Mouse (Mus musculus) midbrain, embryonic 11.5 days (tissue): ENCODE measurements around the gene Nutf2-ps1. TPM values are rescaled to one million over a fixed set of nuclear protein-coding genes. Genes with fewer than 3 reads are reported as not detected.
A peak's percentile ranks its signal among the peaks of the same experiment; 100 is the strongest.
"Not testable (repeated sequence)": the region's sequence is repeated elsewhere in the genome, so short reads cannot be mapped to it uniquely, and the experiment has no call there.

Source experiments
- ATAC-seq: fragments of 200-750 bp; cut with Nextera tagmentation; 2 replicates; pipeline ENCODE4 v1.8.0; 2017; ENCODE audit warnings: moderate TSS enrichment, moderate library complexity; ENCODE audit not compliant: low FRiP score
- DNase-seq: peaks from one replicate; pipeline ENCODE4 v3.0.0; 2015; ENCODE audit warnings: low spot score; ENCODE audit errors: missing footprints
- H3K27ac ChIP-seq: fragments of 300-500 bp; sonication (generic); 2 replicates; pipeline ENCODE4 v1.5.1; 2014; ENCODE audit warnings: low read depth, low read length
- H3K27me3 ChIP-seq: fragments of 300-500 bp; sonication (generic); 2 replicates; pipeline ENCODE4 v1.6.1; 2014; ENCODE audit warnings: mild to moderate bottlenecking, low read length, moderate library complexity, mixed read lengths; ENCODE audit not compliant: control insufficient read depth, insufficient read depth
- H3K36me3 ChIP-seq: fragments of 300-500 bp; sonication (generic); 2 replicates; pipeline ENCODE4 v1.6.1; 2014; ENCODE audit warnings: mild to moderate bottlenecking, low read length, moderate library complexity, mixed read lengths; ENCODE audit not compliant: control insufficient read depth, insufficient read depth
- H3K4me1 ChIP-seq: fragments of 300-500 bp; sonication (generic); 2 replicates; pipeline ENCODE4 v1.6.1; 2014; ENCODE audit warnings: low read length; ENCODE audit not compliant: control insufficient read depth, insufficient read depth
- H3K4me2 ChIP-seq: fragments of 300-500 bp; sonication (generic); 2 replicates; pipeline ENCODE4 v1.6.1; 2014; ENCODE audit warnings: mild to moderate bottlenecking, moderate library complexity
- H3K4me3 ChIP-seq: fragments of 300-500 bp; sonication (generic); 2 replicates; pipeline ENCODE4 v1.5.1; 2014; ENCODE audit warnings: low read depth, low read length
- H3K9ac ChIP-seq: fragments of 300-500 bp; sonication (generic); 2 replicates; pipeline ENCODE4 v1.6.1; 2014; ENCODE audit warnings: low read length
- H3K9me3 ChIP-seq: fragments of 300-500 bp; sonication (generic); 2 replicates; pipeline ENCODE4 v1.6.1; 2016; ENCODE audit warnings: low read length; ENCODE audit not compliant: control insufficient read depth
- WGBS: fragments of 180-500 bp; shearing (Covaris S2); extraction: QIAGEN DNeasy Blood & Tissue Kit; methylation state at CpG from one replicate; pipeline ENCODE4 v1.1.7; 2014; 5-methylcytosine and 5-hydroxymethylcytosine counted together
- polyA plus RNA-seq: library from polyadenylated mRNA; unstranded; fragments of >200 nt; fragmentation: Nextera tagmentation; extraction: Ambion mirVana; gene quantifications from 2 replicates; pipeline ENCODE4 v1.2.1, GENCODE M21; 2014

The Nutf2-ps1 gene
- polyA plus RNA-seq, 1 experiment from 2014 or later = 516 TPM

DNA sequence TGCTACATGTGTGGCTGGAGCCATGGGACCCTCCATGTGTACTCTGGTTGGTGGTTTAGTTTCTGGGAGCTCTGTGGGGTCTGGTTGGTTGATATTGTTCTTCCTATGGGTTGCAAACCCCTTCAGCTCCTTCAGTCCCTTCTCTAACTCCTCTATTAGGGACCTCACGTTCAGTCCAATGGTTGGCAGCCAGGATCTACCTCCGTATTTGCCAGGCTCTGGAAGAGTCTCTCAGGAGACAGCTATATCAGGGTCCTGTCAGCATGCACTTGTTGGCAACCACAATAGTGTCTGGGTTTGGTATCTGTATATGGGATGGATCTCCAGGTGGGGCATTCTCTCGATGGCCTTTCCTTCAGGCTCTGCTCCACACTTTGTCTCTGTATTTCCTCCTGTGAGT lies 1.2 kb downstream of the Nutf2-ps1 start:
- not testable (repeated sequence) for H3K36me3 ChIP-seq, H3K27me3 ChIP-seq, H3K27ac ChIP-seq, ATAC-seq, H3K4me3 ChIP-seq, H3K9me3 ChIP-seq, H3K4me1 ChIP-seq, H3K4me2 ChIP-seq, H3K9ac ChIP-seq
- peak; percentile 53 for DNase-seq
- WGBS = 77% methylated on average over 3 of the region's 3 CpGs

DNA sequence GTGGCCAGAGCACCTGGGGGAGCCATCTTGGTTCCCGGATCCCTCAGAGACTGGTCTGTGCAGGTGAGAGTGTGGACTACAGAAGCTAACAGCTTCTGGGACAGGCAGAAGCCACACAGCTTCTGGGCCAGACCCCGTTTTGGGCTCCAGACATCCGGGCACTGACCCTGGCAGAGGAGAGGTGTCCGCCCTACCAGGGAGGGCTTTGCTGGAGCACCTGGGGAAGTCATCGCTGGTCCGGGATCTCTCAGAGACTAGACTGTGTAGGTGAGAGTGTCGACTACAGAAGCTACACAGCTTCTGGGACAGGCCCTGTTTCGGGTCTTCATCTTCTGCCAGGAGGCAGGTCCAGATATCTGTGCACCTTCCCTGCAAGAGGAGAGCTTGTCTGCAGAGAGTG lies 8.6 kb downstream of the Nutf2-ps1 start:
- not testable (repeated sequence) for H3K9ac ChIP-seq, H3K4me2 ChIP-seq, H3K36me3 ChIP-seq, H3K27ac ChIP-seq, H3K4me1 ChIP-seq, H3K27me3 ChIP-seq, H3K4me3 ChIP-seq, ATAC-seq, H3K9me3 ChIP-seq
- WGBS = 92% methylated on average over 8 of the region's 8 CpGs
- peak; percentile 12 for DNase-seq

- Histone ChIP-seq H3K36me3 (no peaks in the 10 kb centered on the region), H3K4me3 (no peak overlapping the region), H3K27me3 (no peaks in the 10 kb centered on the region), H3K9ac (no peak overlapping the region), H3K4me2 (no peak overlapping the region), H3K9me3 (no peaks in the 10 kb centered on the region), H3K4me1 (peaks cover 4% of the 10 kb centered on the region; the same call in 1 of the 2 replicates), H3K27ac (no peak overlapping the region)
- ATAC-seq (peak; percentile 75), DNase-seq (peak; percentile 95)
- WGBS = 15% methylated on average over 8 of the region's 8 CpGs
Measured at GRCm38 (mm10) chr19:53578597-53579252, 10.1 kb downstream of the Nutf2-ps1 start.

DNA sequence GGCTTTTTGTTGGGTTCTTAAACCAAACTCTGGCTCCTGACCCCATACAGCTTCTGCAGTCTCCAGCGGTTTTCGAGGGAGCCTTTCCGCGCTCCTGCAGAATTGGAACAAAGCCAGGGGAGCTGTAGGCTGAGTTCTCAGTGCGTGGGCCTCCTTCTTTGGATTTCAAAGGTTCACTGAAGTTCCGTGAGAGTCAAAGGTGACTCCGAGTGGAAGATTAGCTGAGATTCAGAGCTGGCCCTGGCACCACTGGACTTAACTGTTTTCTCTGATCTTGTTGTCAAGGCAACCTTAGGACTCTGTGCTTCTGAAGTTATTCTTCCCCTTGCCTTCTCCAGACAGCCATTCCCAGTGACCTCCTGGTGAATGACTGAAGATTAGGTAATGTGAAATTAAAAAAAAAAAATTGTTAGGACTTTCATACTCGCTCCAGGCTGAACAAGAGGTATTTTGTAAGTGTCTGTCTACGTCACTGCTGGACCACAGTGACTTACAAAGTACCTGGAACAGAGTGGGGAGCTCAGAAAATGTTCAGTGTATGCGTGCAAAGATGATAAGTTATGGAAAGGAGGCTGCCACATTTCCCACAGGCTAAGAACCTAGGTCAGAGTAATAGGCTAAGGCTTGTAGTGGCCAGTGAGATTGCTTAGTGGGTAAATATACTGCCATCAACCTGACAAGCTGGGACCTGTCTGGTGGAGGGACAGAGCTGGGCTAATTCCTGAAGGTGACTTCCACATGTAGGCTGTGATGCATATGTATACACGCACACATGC lies 11.7 kb downstream of the Nutf2-ps1 start:
- ATAC-seq = no peak
- peaks cover 4% of the 10 kb centered on the region; the same call in 1 of the 2 replicates for H3K4me1 ChIP-seq
- no peaks in the 10 kb centered on the region for H3K36me3 ChIP-seq
- no peak overlapping the region for H3K4me2 ChIP-seq
- H3K9me3 ChIP-seq = no peaks in the 10 kb centered on the region
- H3K4me3 ChIP-seq = no peak overlapping the region
- no peak overlapping the region for H3K27ac ChIP-seq
- no peaks in the 10 kb centered on the region for H3K27me3 ChIP-seq
- H3K9ac ChIP-seq = no peak overlapping the region
- peak; percentile 84 for DNase-seq
- WGBS = 38% methylated on average over 11 of the region's 11 CpGs

DNA sequence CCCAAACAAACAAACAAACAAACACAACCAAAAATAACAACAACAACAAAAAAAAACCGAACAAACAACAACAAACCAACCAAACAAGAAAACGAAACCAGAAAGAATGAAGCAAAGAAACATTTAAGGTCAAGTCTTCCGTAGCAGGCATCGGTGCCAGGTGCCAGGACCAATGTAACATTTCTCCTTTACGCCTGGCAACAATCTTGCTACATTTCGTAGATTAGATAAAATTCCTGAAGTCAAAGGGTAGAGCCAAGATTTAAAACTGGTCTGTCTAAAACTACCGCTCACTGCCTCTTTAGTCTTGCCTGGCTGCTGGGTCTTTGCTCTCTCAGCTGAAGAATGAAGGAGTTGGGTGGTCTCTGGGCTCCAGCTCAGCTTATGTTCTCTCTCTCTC lies 12.8 kb downstream of the Nutf2-ps1 start:
- no peak overlapping the region for H3K27ac ChIP-seq
- no peak for ATAC-seq

GRCm38 (mm10) chr19:53575296-53576010 lies 13.4 kb downstream of the Nutf2-ps1 start:
- 79% methylated on average over 4 of the region's 4 CpGs for WGBS
- Histone ChIP-seq H3K27me3 (no peaks in the 10 kb centered on the region), H3K27ac (no peak overlapping the region), H3K4me2 (no peak overlapping the region), H3K4me3 (no peak overlapping the region), H3K4me1 (peaks cover 4% of the 10 kb centered on the region; the same call in 1 of the 2 replicates), H3K9me3 (no peaks in the 10 kb centered on the region), H3K36me3 (no peaks in the 10 kb centered on the region), H3K9ac (no peak overlapping the region)
- DNase-seq = peak; percentile 53
- no peak for ATAC-seq

More for the DNA sequence above, 12.8 kb downstream of the Nutf2-ps1 start:
- H3K4me1 ChIP-seq = peaks cover 4% of the 10 kb centered on the region; the same call in 1 of the 2 replicates
- no peaks in the 10 kb centered on the region for H3K9me3 ChIP-seq
- DNase-seq = peak; percentile 60
- no peak overlapping the region for H3K9ac ChIP-seq
- H3K27me3 ChIP-seq = no peaks in the 10 kb centered on the region
- H3K4me3 ChIP-seq = no peak overlapping the region
- H3K4me2 ChIP-seq = no peak overlapping the region
- H3K36me3 ChIP-seq = no peaks in the 10 kb centered on the region
- 89% methylated on average over 7 of the region's 7 CpGs for WGBS

DNA sequence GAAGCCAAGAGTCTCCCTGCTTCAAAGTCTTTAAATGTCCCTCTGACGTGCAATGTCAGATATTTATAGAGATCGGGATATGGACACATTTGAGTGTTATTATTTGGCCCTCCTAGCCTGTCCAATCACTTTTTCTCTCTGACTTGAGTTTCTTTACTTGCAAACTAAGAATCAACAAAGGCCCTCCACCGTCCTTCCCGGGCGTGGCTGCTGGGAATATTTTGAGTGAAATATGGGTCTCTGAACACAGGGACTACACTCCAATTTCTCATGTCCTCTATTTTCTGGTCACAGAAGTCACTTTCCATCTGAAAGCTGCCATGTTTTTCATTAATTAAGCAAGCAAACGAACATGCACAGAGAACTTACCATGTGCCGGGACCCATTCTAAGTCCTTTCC lies 14.3 kb downstream of the Nutf2-ps1 start:
- no peak overlapping the region for H3K9ac ChIP-seq
- H3K4me1 ChIP-seq = peaks cover 4% of the 10 kb centered on the region; the same call in 1 of the 2 replicates
- H3K9me3 ChIP-seq = no peaks in the 10 kb centered on the region
- no peaks in the 10 kb centered on the region for H3K36me3 ChIP-seq
- H3K4me3 ChIP-seq = no peak overlapping the region
- 88% methylated on average over 7 of the region's 7 CpGs for WGBS
- DNase-seq (no peak), ATAC-seq (no peak)
- H3K27ac ChIP-seq = no peak overlapping the region
- no peaks in the 10 kb centered on the region for H3K27me3 ChIP-seq
- no peak overlapping the region for H3K4me2 ChIP-seq

DNA sequence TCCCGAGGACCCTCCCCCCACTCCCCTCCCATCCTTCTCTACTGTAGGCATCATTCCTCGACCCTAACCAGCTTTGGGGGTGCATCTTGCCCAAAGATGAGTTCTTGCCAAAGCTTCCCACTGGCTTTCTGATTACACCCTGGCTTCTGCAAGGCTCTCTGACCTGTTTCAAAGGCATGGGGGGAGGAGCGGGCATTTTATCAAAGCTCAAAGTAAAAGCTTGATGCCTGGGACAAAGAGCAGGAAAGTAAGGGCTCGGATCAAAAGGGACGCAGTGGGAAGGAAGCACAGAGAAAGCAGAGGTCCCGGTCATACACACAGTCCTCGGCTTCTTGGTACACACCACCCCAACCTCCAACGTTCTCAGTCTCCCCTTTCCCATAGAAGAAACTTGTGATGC lies 14.7 kb downstream of the Nutf2-ps1 start:
- peak; percentile 73 for DNase-seq
- H3K4me1 ChIP-seq = peaks cover 4% of the 10 kb centered on the region; the same call in 1 of the 2 replicates
- no peak for ATAC-seq
- no peak overlapping the region for H3K27ac ChIP-seq
- no peaks in the 10 kb centered on the region for H3K9me3 ChIP-seq
- 43% methylated on average over 8 of the region's 8 CpGs for WGBS
- H3K9ac ChIP-seq = no peak overlapping the region
- H3K27me3 ChIP-seq = no peaks in the 10 kb centered on the region
- H3K4me3 ChIP-seq = no peak overlapping the region
- H3K36me3 ChIP-seq = no peaks in the 10 kb centered on the region
- H3K4me2 ChIP-seq = no peak overlapping the region

GRCm38 (mm10) chr19:53573151-53573550 lies 15.7 kb downstream of the Nutf2-ps1 start:
- no peak for ATAC-seq
- DNase-seq = no peak
- Histone ChIP-seq H3K9ac (no peak overlapping the region), H3K4me2 (no peak overlapping the region), H3K4me1 (peaks cover 4% of the 10 kb centered on the region; the same call in 1 of the 2 replicates), H3K36me3 (no peaks in the 10 kb centered on the region), H3K4me3 (no peak overlapping the region), H3K27ac (no peak overlapping the region), H3K27me3 (no peaks in the 10 kb centered on the region), H3K9me3 (no peaks in the 10 kb centered on the region)
- WGBS = 90% methylated on average over 3 of the region's 3 CpGs
